Mouse (Mus musculus): ENCODE results near the gene Sec23b.

Sec23b gene

GRCm38 (mm10) chr2:144555820-144556552 is at the start of gene Sec23b:
Gene Sec23b, plus strand, starts transcription at chr2:144556229.
- DNase-seq (ENCODE audit: inconsistent age in 2 of 2, low spot score in 1 of 2): peak; percentile 97 to 99

GRCm38 (mm10) chr2:144514619-144515018 is 41.4 kb upstream of the Sec23b start:
- DNase-seq (ENCODE audit: inconsistent age in 2 of 2, low spot score in 1 of 2): no peak

- DNase-seq (ENCODE audit: inconsistent age in 2 of 2, low spot score in 1 of 2): no peak
Measured at GRCm38 (mm10) chr2:144519772-144520171, 36.3 kb upstream of the Sec23b start.

GRCm38 (mm10) chr2:144525856-144526255 is 30.2 kb upstream of the Sec23b start:
- no peak for DNase-seq (ENCODE audit: inconsistent age in 2 of 2, low spot score in 1 of 2)

- peak; percentile 98 to 99 for DNase-seq (ENCODE audit: inconsistent age in 2 of 2, low spot score in 1 of 2)
Measured at GRCm38 (mm10) chr2:144526981-144527820, 28.8 kb upstream of the Sec23b start, which contains the start of the genes Dzank1 and Polr3f. Gene Dzank1, minus strand, starts transcription at chr2:144527414. Gene Polr3f, plus strand, starts transcription at chr2:144527718.

GRCm38 (mm10) chr2:144527821-144528174 is 28.2 kb upstream of the Sec23b start:
- no peak for DNase-seq (ENCODE audit: inconsistent age in 2 of 2, low spot score in 1 of 2)

GRCm38 (mm10) chr2:144537123-144537522 is 18.9 kb upstream of the Sec23b start:
- no peak for DNase-seq (ENCODE audit: inconsistent age in 2 of 2, low spot score in 1 of 2)

- no peak for DNase-seq (ENCODE audit: inconsistent age in 2 of 2, low spot score in 1 of 2)
Measured at GRCm38 (mm10) chr2:144541246-144541645, 14.8 kb upstream of the Sec23b start.

GRCm38 (mm10) chr2:144543670-144544069 is 12.4 kb upstream of the Sec23b start:
- DNase-seq (ENCODE audit: inconsistent age in 2 of 2, low spot score in 1 of 2): peak in 1 of 2 experiments; percentile 49

- DNase-seq (ENCODE audit: inconsistent age in 2 of 2, low spot score in 1 of 2): peak; percentile 50 to 69
Measured at GRCm38 (mm10) chr2:144544630-144545029, 11.4 kb upstream of the Sec23b start.

- no peak for DNase-seq (ENCODE audit: inconsistent age in 2 of 2, low spot score in 1 of 2)
Measured at GRCm38 (mm10) chr2:144545061-144545460, 11.0 kb upstream of the Sec23b start.

GRCm38 (mm10) chr2:144545481-144545880 is 10.5 kb upstream of the Sec23b start:
- DNase-seq (ENCODE audit: inconsistent age in 2 of 2, low spot score in 1 of 2): peak; percentile 55 to 73

- no peak for DNase-seq (ENCODE audit: inconsistent age in 2 of 2, low spot score in 1 of 2)
Measured at GRCm38 (mm10) chr2:144547559-144547958, 8.5 kb upstream of the Sec23b start.

- DNase-seq (ENCODE audit: inconsistent age in 2 of 2, low spot score in 1 of 2): peak; percentile 70 to 91
Measured at GRCm38 (mm10) chr2:144550529-144550928, 5.5 kb upstream of the Sec23b start, which contains the start of gene Rbbp9. Gene Rbbp9, minus strand, starts transcription at chr2:144550869.

GRCm38 (mm10) chr2:144553905-144554304 is 2.1 kb upstream of the Sec23b start:
- DNase-seq (ENCODE audit: inconsistent age in 2 of 2, low spot score in 1 of 2): no peak

GRCm38 (mm10) chr2:144555286-144555819 is 676 bp upstream of the Sec23b start:
- DNase-seq (ENCODE audit: inconsistent age in 2 of 2, low spot score in 1 of 2): no peak

GRCm38 (mm10) chr2:144588723-144589122 is 32.7 kb downstream of the Sec23b start:
- no peak for DNase-seq (ENCODE audit: inconsistent age in 2 of 2, low spot score in 1 of 2)

GRCm38 (mm10) chr2:144593036-144593435 is 37.0 kb downstream of the Sec23b start:
- peak in 1 of 2 experiments; percentile 38 for DNase-seq (ENCODE audit: inconsistent age in 2 of 2, low spot score in 1 of 2)

- peak; percentile 81 to 95 for DNase-seq (ENCODE audit: inconsistent age in 2 of 2, low spot score in 1 of 2)
Measured at GRCm38 (mm10) chr2:144593951-144594651, 38.1 kb downstream of the Sec23b start, which contains the start of gene Smim26. Gene Smim26, plus strand, starts transcription at chr2:144594054.

GRCm38 (mm10) chr2:144598006-144598405 is 42.0 kb downstream of the Sec23b start:
- DNase-seq (ENCODE audit: inconsistent age in 2 of 2, low spot score in 1 of 2): no peak
